Mouse (Mus musculus) liver, adult 2 months (tissue): ENCODE data around the gene Acsf2.

Experiments
- CTCF ChIP-seq: fragments of 200-500 bp; IDR thresholded peaks from 2 replicates; pipeline ENCODE4 v1.5.1; 2011; ENCODE audit warnings: low read depth, low read length, control low read depth
- POLR2A ChIP-seq: fragments of 200-500 bp; IDR thresholded peaks from 2 replicates; pipeline ENCODE4 v1.6.1; 2011; ENCODE audit warnings: low read length, control low read depth; ENCODE audit not compliant: insufficient read depth; ENCODE audit errors: extremely low read depth

GRCm38 (mm10) chr11:94634431-94634830 lies 32.8 kb upstream of the Acsf2 start:
- TF ChIP-seq CTCF: no peak
- no peak for TF ChIP-seq POLR2A
